Mouse (Mus musculus) right cerebral cortex, postnatal 36 days (tissue): ENCODE results near the gene Iqck.
A peak's percentile ranks its signal among the peaks of the same experiment; 100 is the strongest.

Source experiments
- DNase-seq, 2 experiments: peaks; one replicate each; pipeline ENCODE4 v3.0.0; 2022; ENCODE audit warnings: low spot score in 2 of 2, mixed read lengths in 1 of 2

Iqck gene

GRCm38 (mm10) chr7:118855171-118855876, at the start of gene Iqck:
TSS of gene Iqck (plus strand) at chr7:118855752.
- DNase-seq: peak; percentile 91 to 92

DNA sequence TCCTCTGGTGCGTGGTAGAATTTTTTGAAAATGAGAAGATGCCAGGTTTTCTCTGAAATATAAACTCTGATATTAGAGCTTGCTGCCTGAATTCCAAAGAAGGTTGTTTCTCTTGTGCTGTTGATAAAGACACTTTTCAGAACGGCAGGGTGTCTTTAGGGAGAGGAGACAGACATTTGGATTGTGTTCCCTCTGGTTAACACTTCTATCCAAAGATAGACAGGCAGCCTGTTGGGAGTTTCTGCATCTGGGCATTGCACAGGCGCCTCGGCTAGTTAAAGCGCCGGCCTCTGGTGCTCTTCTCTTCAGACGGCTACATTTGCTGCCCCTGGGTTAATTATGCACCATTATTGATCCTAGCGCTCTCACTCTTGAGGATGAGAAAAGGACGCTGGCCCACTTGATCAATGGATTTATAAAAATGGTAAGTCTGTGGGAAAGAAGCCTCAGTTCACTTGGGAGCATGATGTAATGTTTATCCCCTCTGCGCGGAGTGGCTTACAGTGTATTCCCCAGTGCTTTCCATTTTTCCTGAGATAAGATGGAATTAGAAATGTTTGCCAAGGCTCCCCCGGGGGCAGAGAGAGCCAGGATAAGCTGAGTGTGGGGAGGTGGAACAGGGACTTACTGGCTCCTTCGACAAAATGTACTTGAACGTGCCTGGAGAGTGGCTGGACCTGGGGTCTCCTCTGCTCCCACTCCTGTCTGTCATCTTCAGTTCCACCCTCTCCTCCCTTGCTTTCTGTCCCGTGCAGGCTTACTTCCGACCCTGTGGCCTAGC, 48.7 kb upstream of the Iqck start:
- DNase-seq: no peak

GRCm38 (mm10) chr7:118807899-118808298, 47.7 kb upstream of the Iqck start:
- peak in 1 of 2 experiments; percentile 21 for DNase-seq

- DNase-seq: no peak
These were observed 44.0 kb upstream of the Iqck start for GRCm38 (mm10) chr7:118811407-118812106.

- no peak for DNase-seq
These were observed 42.0 kb upstream of the Iqck start for GRCm38 (mm10) chr7:118813592-118813991.

GRCm38 (mm10) chr7:118816275-118816674, 39.3 kb upstream of the Iqck start:
- DNase-seq: no peak

DNA sequence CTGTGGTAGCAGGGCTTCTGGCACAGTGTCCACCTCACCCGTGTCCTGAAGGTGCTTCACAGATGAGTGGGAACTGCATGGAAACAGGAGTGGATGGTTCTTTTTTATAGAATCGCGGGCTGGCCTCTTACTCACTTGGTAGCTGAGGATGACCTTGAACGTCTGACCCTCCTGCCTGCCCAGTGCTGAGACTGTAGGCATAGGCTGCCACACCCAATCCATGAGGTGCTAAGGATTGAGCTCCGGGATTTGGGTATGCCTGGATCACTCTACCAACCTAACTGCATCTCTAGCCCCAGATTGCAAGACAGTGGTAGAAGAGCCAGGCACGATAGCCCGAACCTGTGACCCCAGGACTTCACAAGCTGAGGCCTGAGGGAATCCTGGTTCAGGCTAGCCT, 37.8 kb upstream of the Iqck start:
- no peak for DNase-seq

GRCm38 (mm10) chr7:118819666-118820065, 35.9 kb upstream of the Iqck start:
- no peak for DNase-seq

DNA sequence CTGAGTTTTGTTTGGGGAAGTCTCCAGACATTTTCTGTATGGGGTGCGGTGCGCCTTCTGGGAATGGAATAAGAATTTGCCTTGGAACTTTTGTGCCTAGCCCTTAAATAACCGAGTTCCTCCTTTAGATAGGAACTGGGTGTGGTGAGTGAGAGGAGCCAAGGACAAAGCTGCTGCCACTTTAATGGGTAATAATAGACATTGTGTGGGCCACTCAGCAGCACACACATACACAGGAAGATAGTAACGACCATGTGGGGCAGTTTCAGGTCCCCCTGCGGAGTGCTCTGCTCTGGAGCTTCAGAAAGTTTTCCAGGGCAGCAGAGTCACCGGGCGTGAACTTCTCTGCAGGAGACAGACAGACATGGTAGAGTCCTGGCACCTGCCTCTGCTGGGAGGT, 34.2 kb upstream of the Iqck start:
- no peak for DNase-seq

DNA sequence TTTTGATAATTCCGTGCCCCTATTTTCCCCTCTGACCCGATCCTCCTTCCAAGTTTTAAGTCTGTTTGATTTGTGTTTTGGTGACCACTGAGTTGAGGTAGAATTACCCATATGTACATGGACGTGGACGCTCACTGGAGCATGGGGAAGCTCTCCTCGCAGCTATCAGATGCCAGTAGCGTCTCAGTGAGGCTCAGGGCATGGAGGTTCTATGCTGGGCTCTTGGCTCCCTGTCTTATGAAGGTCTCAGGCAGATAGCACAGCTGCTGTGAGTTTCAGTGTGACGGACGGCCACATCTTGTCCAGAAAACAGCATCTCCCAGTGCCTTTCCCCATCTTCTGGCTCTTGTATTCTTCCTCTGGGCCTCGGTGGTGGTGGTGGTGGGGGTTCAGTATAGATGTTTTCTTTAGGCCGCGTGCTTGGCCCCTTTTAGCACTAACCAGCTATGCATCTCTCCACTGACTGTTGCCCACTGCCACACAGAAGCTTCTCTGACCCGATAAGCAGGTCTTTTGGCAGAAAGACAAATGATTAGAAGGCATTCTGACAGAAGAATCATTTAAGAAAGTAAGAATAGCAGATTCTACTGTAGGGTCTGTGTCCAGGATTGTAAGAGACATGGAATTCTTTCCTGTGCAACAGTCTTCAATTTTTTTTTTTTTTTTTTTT, 33.5 kb upstream of the Iqck start:
- no peak for DNase-seq

- no peak for DNase-seq
These were observed 31.1 kb upstream of the Iqck start for GRCm38 (mm10) chr7:118824451-118824850.

DNA sequence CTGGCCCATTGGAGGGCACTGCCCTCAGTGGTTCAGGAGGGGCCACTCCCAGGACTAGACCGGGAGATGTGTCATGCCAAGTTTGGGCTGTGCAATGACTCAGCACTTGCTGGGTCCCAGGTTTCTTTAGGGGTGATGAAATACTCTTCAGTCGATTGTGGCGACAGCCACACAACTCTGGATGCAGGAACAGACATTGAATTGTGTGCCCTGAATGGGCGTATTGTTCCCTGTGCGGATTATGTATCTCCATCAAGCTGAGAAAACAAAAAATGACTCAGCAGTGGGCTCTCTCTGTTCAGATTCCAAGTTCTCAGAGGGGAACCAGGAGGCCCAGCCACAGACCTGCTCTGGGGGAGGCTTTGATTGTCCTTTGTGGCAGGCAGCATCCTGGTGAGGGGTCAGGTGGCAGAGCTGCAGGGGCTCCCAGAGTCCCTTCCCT, 27.6 kb upstream of the Iqck start:
- DNase-seq: no peak

DNA sequence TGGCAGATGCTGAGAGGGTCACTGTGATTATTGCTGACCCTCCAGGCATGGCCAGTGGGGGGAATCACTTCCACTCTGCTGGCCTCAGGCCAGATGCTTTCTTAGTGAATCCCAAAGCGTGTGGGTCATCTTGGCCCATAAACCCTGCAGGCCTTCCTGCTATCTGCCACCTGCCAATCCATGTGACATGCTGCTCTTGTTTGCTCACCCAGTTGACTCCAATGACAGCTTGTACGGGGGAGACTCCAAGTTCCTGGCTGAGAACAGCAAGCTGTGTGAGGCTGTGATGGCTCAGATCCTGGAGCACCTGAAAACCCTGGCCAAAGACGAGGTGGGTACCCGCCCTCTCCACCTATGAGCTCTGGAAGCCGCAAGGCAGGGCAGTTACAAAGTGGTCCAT, 17.7 kb upstream of the Iqck start:
- DNase-seq: no peak

DNA sequence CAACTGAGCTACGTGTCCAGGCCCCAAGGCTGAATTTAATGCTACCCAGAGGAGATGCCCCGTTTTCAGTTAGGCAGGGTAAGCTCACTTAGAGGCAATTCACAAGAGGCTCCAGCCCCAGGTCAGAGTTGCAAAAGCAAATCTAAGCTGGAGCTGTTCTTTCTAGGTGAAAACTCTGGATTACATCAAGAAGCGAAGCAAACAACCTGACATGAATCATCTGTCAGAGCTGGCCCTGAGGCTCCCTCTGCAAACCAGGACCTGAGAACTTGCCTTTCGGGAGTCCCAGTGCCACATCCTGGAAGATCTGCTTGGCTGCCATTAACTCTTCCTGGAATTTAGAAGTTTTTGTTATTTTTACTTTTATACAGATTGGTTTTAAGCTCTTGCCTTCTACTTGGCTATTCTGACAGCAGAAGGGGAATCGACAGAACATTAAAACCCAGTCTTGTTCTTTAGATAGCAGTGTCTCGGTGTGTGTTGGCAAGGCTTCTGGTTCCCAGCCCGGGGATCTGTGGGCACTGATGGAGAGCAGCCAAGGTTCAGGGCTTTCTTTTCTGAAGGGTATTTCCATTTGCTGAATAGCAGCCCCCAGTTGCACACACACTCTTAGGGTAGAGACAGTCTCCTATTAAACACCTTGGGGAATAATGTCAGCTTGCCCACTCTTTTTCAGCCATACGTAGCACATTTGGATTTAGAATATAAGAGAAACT, 14.4 kb upstream of the Iqck start:
- DNase-seq: no peak

- no peak for DNase-seq
These were observed 13.8 kb upstream of the Iqck start for GRCm38 (mm10) chr7:118841796-118842195.

DNA sequence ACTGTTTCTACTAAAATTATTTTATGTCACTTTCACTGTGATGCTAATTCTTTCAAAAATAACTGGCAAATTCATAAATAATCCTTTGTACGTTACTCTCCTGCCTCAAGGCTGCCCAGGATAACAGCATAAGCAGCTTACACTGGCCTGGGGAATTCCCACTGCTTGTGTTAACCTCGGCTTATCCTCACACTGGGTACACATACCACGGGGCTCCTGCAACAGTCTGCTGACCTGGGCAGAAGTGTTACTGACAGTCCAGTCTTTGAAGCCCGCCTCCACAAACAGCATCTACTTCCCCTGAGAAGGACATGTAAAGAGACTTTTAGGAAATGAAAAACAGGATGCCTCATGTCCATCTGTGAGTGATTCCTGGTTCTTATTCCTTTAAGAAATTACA, 12.6 kb upstream of the Iqck start:
- no peak for DNase-seq

GRCm38 (mm10) chr7:118845141-118845540, 10.4 kb upstream of the Iqck start:
- no peak for DNase-seq

DNA sequence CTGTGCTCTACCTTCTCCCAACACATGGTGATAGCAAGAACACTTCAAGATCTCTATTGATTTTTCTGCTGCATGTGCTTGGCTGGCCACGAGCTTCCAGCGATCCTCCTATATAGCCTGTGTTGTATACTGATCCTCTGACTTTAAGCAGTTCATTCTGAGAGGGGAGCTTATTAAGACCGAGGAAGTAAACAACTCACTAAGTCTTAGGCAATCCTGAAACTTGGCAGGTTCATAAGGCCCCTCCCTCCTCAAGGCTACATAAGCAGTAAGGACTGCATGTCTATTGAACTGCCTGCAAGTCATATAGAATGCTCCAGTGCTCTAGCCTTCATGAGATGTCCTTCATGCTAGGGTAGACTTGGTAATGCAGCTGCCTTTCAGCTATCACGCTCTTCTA, 9.2 kb upstream of the Iqck start:
- DNase-seq: no peak

GRCm38 (mm10) chr7:118848796-118849195, 6.8 kb upstream of the Iqck start:
- no peak for DNase-seq

GRCm38 (mm10) chr7:118849543-118850250, 5.9 kb upstream of the Iqck start:
- no peak for DNase-seq
